9 mouse cellular contexts compared by ENCODE assay signal in genomic region chr9:63143641-63144501, GRCm38 (mm10). TPM values are rescaled to one million over a fixed set of nuclear protein-coding genes. Genes with fewer than 3 reads are reported as not detected.
DNase-seq lines count a peak whose midpoint lies in the region; ATAC-seq lines count a peak whose summit lies in the region.
"Had no signal": no experiment of that assay in that cellular context is flagged by ENCODE, and none has a peak within 500 bp of the region (broad histone marks: within the 10 kb centered on the region; RNA-seq: fewer than 3 reads in every experiment).

No protein-coding gene starts in this region.

- no peaks in the 10 kb centered on the region for H3K36me3 ChIP-seq in heart, embryonic 16.5 days (ENCODE audit: control insufficient read depth, insufficient read depth)
- no peaks in the 10 kb centered on the region for H3K36me3 ChIP-seq in hindbrain, embryonic 10.5 days
- no peaks in the 10 kb centered on the region for H3K36me3 ChIP-seq in midbrain, embryonic 14.5 days (ENCODE audit: control insufficient read depth, insufficient read depth, low read length)
- H3K36me3 ChIP-seq: liver, embryonic 15.5 days had no signal

- no peak overlapping the region for H3K27ac ChIP-seq in heart, embryonic 16.5 days (ENCODE audit: low read length)
- H3K27ac ChIP-seq in brown adipose tissue, adult 24 weeks (replicated peaks; ENCODE audit: low read depth, low read length), result no peak overlapping the region
- H3K27ac ChIP-seq in hindbrain, embryonic 10.5 days, result peak overlapping the region; percentile 17; the same call in 1 of the 2 replicates
- H3K27ac ChIP-seq in midbrain, embryonic 14.5 days (replicated peaks; ENCODE audit: low read depth, low read length), result 0 out of 2 replicates have a peak overlapping the region, but pooled peaks have one; percentile 26
- H3K27ac ChIP-seq: liver, embryonic 15.5 days had no signal

- H3K4me1 ChIP-seq in heart, embryonic 16.5 days (ENCODE audit: control insufficient read depth, insufficient read depth, low read length), result peaks cover 33% of the 10 kb centered on the region
- H3K4me1 ChIP-seq in brown adipose tissue, adult 24 weeks (ENCODE audit: control insufficient read depth, insufficient read depth, insufficient read length, low read length), result peaks cover 17% of the 10 kb centered on the region
- H3K4me1 ChIP-seq in hindbrain, embryonic 10.5 days (replicated peaks), result peaks cover 69% of the 10 kb centered on the region
- peaks cover 11% of the 10 kb centered on the region for H3K4me1 ChIP-seq in midbrain, embryonic 14.5 days (ENCODE audit: control insufficient read depth, insufficient read depth, low read length)

- ATAC-seq in heart, embryonic 16.5 days (replicated peaks; ENCODE audit: extremely low read depth, insufficient read depth, low FRiP score), result no peak
- ATAC-seq in midbrain, embryonic 14.5 days (ENCODE audit: low FRiP score, low TSS enrichment), result no peak

- 3% methylated on average over 47 of the region's 47 CpGs for WGBS in heart, embryonic 16.5 days
- WGBS in hindbrain, embryonic 10.5 days, result under 1% methylated on average over 47 of the region's 47 CpGs
- under 1% methylated on average over 47 of the region's 47 CpGs for WGBS in midbrain, embryonic 14.5 days

- H3K9me3 ChIP-seq in heart, embryonic 16.5 days (replicated peaks; ENCODE audit: control insufficient read depth, low read length), result no peaks in the 10 kb centered on the region
- H3K9me3 ChIP-seq in hindbrain, embryonic 10.5 days, result no peaks in the 10 kb centered on the region
- H3K9me3 ChIP-seq in midbrain, embryonic 14.5 days (ENCODE audit: control insufficient read depth, low read length), result no peaks in the 10 kb centered on the region
- H3K9me3 ChIP-seq: liver, embryonic 15.5 days had no signal

- H3K27me3 ChIP-seq in heart, embryonic 16.5 days (ENCODE audit: control insufficient read depth, insufficient read depth, low read length), result peaks cover 97% of the 10 kb centered on the region
- peaks cover 100% of the 10 kb centered on the region for H3K27me3 ChIP-seq in hindbrain, embryonic 10.5 days (ENCODE audit: insufficient read depth, poor library complexity, severe bottlenecking)
- H3K27me3 ChIP-seq in midbrain, embryonic 14.5 days (ENCODE audit: control insufficient read depth, insufficient read depth, low read length), result peaks cover 98% of the 10 kb centered on the region

- 0 out of 2 replicates have a peak overlapping the region, but pooled peaks have one; percentile 1 for H3K4me2 ChIP-seq in heart, embryonic 16.5 days (ENCODE audit: low read depth, low read length)
- peak overlapping the region; percentile 31 for H3K4me2 ChIP-seq in midbrain, embryonic 14.5 days (ENCODE audit: low read length)
- H3K4me2 ChIP-seq: liver, embryonic 15.5 days had no signal

- H3K4me3 ChIP-seq in heart, embryonic 16.5 days (ENCODE audit: low read length), result peak overlapping the region; percentile 50
- peak overlapping the region; percentile 26; the same call in 1 of the 2 replicates for H3K4me3 ChIP-seq in brown adipose tissue, adult 24 weeks (ENCODE audit: insufficient read depth, low read depth, low read length)
- H3K4me3 ChIP-seq in hindbrain, embryonic 10.5 days, result peak overlapping the region; percentile 38
- peak overlapping the region; percentile 21 for H3K4me3 ChIP-seq in midbrain, embryonic 14.5 days (replicated peaks; ENCODE audit: low read depth, low read length)
- H3K4me3 ChIP-seq: liver, embryonic 15.5 days had no signal

- intact Hi-C loops in heart, postnatal 25 days (cut with DNase I), result no loop called here

- DNase-seq in heart, postnatal 25 days (ENCODE audit: low spot score), result no peak
- peak; percentile 50 for DNase-seq in hindbrain, embryonic 10.5 days (ENCODE audit: low spot score)
- DNase-seq in midbrain, embryonic 14.5 days, result peak; percentile 51
- no peak for DNase-seq in adrenal gland, postnatal 14 days
- no peak for DNase-seq in thymus, adult 18-20 months
- DNase-seq in MN1 (ENCODE audit: low spot score), result no peak

- no peak overlapping the region for H3K9ac ChIP-seq in heart, embryonic 16.5 days (ENCODE audit: low read length)
- H3K9ac ChIP-seq in midbrain, embryonic 14.5 days (replicated peaks; ENCODE audit: low read length), result 0 out of 2 replicates have a peak overlapping the region, but pooled peaks have one; percentile 23
- H3K9ac ChIP-seq: liver, embryonic 15.5 days had no signal

RNA-seq across cellular contexts. Expression of gene Skor1, which starts 4.9 kb away (rescaled TPM):
- not detected in 2 replicates for polyA plus RNA-seq in heart, embryonic 16.5 days (2015; fragmentation: Nextera tagmentation; extraction: Ambion mirVana)
- total RNA-seq in heart, postnatal 25 days (2021), result not detected
- polyA plus RNA-seq in brown adipose tissue, adult 24 weeks (2012; ENCODE audit: insufficient read depth, insufficient read length, missing spikeins), result not detected in 2 replicates
- 0.68 and 6.8 TPM in 2 replicates for polyA plus RNA-seq in hindbrain, embryonic 10.5 days (2016; fragmentation: Nextera tagmentation; extraction: Ambion mirVana)
- polyA plus RNA-seq in midbrain, embryonic 14.5 days (2014; fragmentation: Nextera tagmentation; extraction: Ambion mirVana), result 5.0 TPM in 2 replicates
- not detected in 2 replicates for total RNA-seq in adrenal gland, postnatal 14 days (2021)
- polyA plus RNA-seq: liver, embryonic 15.5 days had no signal

Comparison
In these comparisons a context has a peak if more than half of its experiments do, and no peak if none do; other contexts are left out.
1. H3K27ac ChIP-seq: peak in hindbrain, embryonic 10.5 days (single experiment) and midbrain, embryonic 14.5 days (single experiment); none in heart, embryonic 16.5 days (single experiment) and brown adipose tissue, adult 24 weeks (single experiment).
2. DNase-seq: peak in hindbrain, embryonic 10.5 days (single experiment) and midbrain, embryonic 14.5 days (single experiment); none in heart, postnatal 25 days (single experiment), adrenal gland, postnatal 14 days (single experiment), thymus, adult 18-20 months (0 of 2) and MN1 (single experiment).
3. Peak in every context shown above with its lines, with median percentiles within 50 percentile points of each other: H3K4me3 ChIP-seq.